Mouse (Mus musculus) small intestine, adult 2 months (tissue): ENCODE data around the gene Polr2b.

Experiments
- CTCF ChIP-seq: fragments of 200-500 bp; IDR thresholded peaks from 2 replicates; pipeline ENCODE4 v1.5.1; 2012; ENCODE audit warnings: low read depth, mild to moderate bottlenecking, control low read depth, inconsistent platforms, low read length, moderate library complexity, mixed read lengths; ENCODE audit not compliant: insufficient replicate concordance, insufficient read length; ENCODE audit errors: extremely low read depth
- POLR2A ChIP-seq: fragments of 200-500 bp; IDR thresholded peaks from 2 replicates; pipeline ENCODE4 v1.6.1; 2012; ENCODE audit warnings: low read depth, mild to moderate bottlenecking, control low read depth, inconsistent platforms, low read length, moderate library complexity

GRCm38 (mm10) chr5:77385221-77385620 is 75.3 kb downstream of the Polr2b start:
- TF ChIP-seq CTCF: no peak
- TF ChIP-seq POLR2A: no peak
